Comparison of ENCODE assay signal across 28 mouse cellular contexts in the genomic region with DNA sequence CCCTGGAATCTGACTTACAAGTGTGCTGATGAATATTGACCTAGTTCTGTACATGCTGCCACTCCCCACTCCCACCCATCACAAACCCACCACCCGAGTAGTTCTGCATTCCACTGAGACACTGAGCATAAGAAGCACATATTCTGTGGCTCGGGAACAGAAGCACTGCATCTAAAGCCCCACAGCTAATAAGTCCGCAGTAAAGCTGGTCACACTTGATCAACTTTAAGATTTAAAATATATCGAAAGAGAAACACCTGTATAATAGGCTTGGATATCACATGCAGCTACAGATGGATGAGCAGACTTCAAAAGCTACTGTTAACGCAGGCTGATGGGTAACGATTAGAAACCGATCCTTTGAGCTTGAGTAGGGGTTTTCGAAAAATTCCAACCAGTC.
A peak's percentile ranks its signal among the peaks of the same experiment; 100 is the strongest.
DNase-seq lines count a peak whose midpoint lies in the region; ATAC-seq lines count a peak whose summit lies in the region.
"Had no signal": no experiment of that assay in that cellular context is flagged by ENCODE, and none has a peak within 500 bp of the region (broad histone marks: within the 10 kb centered on the region; RNA-seq: fewer than 3 reads in every experiment).

No protein-coding gene starts in this region.

- peak; percentile 28; the same call in 1 of the 2 replicates for ATAC-seq in kidney, embryonic 14.5 days (ENCODE audit: low FRiP score, low TSS enrichment)
- ATAC-seq in midbrain, embryonic 11.5 days (ENCODE audit: low FRiP score) = no peak
- ATAC-seq: forebrain, embryonic 14.5 days; forebrain, postnatal 0 days; Patski had no signal

- H3K27me3 ChIP-seq in kidney, embryonic 14.5 days (ENCODE audit: control insufficient read depth, insufficient read depth, low read length) = no peaks in the 10 kb centered on the region
- no peaks in the 10 kb centered on the region for H3K27me3 ChIP-seq in midbrain, embryonic 11.5 days (ENCODE audit: control insufficient read depth, insufficient read depth, low read length)
- H3K27me3 ChIP-seq in midbrain, embryonic 10.5 days (ENCODE audit: low read depth, poor library complexity, severe bottlenecking) = no peaks in the 10 kb centered on the region
- H3K27me3 ChIP-seq: CH12.LX; embryonic facial prominence, embryonic 12.5 days; embryonic facial prominence, embryonic 15.5 days; hindbrain, embryonic 13.5 days; Patski had no signal

- no peaks in the 10 kb centered on the region for H3K4me1 ChIP-seq in kidney, embryonic 14.5 days (ENCODE audit: control insufficient read depth, insufficient read depth, low read length)
- H3K4me1 ChIP-seq in midbrain, embryonic 11.5 days (ENCODE audit: control insufficient read depth, insufficient read depth, low read length) = no peaks in the 10 kb centered on the region; the same call in 1 of the 2 replicates
- H3K4me1 ChIP-seq in midbrain, embryonic 10.5 days = peaks cover 23% of the 10 kb centered on the region
- H3K4me1 ChIP-seq: embryonic facial prominence, embryonic 12.5 days; embryonic facial prominence, embryonic 15.5 days had no signal

- intact Hi-C loops in heart, postnatal 25 days (cut with DNase I) = no loop called here

- no peak overlapping the region for H3K9ac ChIP-seq in kidney, embryonic 14.5 days (ENCODE audit: low read depth, low read length)
- H3K9ac ChIP-seq in midbrain, embryonic 11.5 days (ENCODE audit: low read length) = no peak overlapping the region
- H3K9ac ChIP-seq: embryonic facial prominence, embryonic 12.5 days; embryonic facial prominence, embryonic 15.5 days; forebrain, postnatal 0 days; hindbrain, embryonic 13.5 days had no signal

- no peaks in the 10 kb centered on the region for H3K36me3 ChIP-seq in kidney, embryonic 14.5 days (ENCODE audit: control insufficient read depth, insufficient read depth, low read length)
- no peaks in the 10 kb centered on the region for H3K36me3 ChIP-seq in midbrain, embryonic 11.5 days (ENCODE audit: control insufficient read depth, insufficient read depth, low read length)
- no peaks in the 10 kb centered on the region for H3K36me3 ChIP-seq in midbrain, embryonic 10.5 days
- H3K36me3 ChIP-seq: embryonic facial prominence, embryonic 12.5 days; embryonic facial prominence, embryonic 15.5 days; G1E; hindbrain, embryonic 10.5 days; hindbrain, embryonic 13.5 days had no signal

- H3K4me2 ChIP-seq in kidney, embryonic 14.5 days (replicated peaks; ENCODE audit: low read depth, low read length) = no peak overlapping the region
- H3K4me2 ChIP-seq in midbrain, embryonic 11.5 days = no peak overlapping the region
- H3K4me2 ChIP-seq: embryonic facial prominence, embryonic 12.5 days; embryonic facial prominence, embryonic 15.5 days; heart, embryonic 11.5 days; hindbrain, embryonic 13.5 days had no signal

- DNase-seq in kidney, postnatal 36 days = no peak
- peak; percentile 57 for DNase-seq in midbrain, embryonic 11.5 days (ENCODE audit: low spot score, missing footprints)
- DNase-seq in midbrain, embryonic 10.5 days (ENCODE audit: low spot score) = no peak
- DNase-seq in A20 (ENCODE audit: low read depth, low spot score) = peak; percentile 50
- DNase-seq in retina, postnatal 1 day = peak; percentile 30
- no peak for DNase-seq in heart, postnatal 25 days (ENCODE audit: low spot score)
- DNase-seq: adrenal gland, postnatal 10 days; adrenal gland, postnatal 36 days; B cell, adult 2 months; cerebellum, adult 11 months; cerebellum, adult 2 months; cerebellum, adult 9-11 months; cerebellum, postnatal 25 days; forebrain, postnatal 0 days; gastrocnemius, adult 2 months; gastrocnemius, postnatal 14 days; heart, adult 11 months; heart, postnatal 36 days had no signal

- H3K4me3 ChIP-seq in kidney, embryonic 14.5 days (ENCODE audit: low read length) = no peak overlapping the region
- no peak overlapping the region for H3K4me3 ChIP-seq in midbrain, embryonic 11.5 days (ENCODE audit: low read depth, low read length)
- H3K4me3 ChIP-seq in midbrain, embryonic 10.5 days = no peak overlapping the region
- H3K4me3 ChIP-seq: embryonic facial prominence, embryonic 12.5 days; embryonic facial prominence, embryonic 15.5 days; gastrocnemius, adult 2 months; hindbrain, embryonic 10.5 days; hindbrain, embryonic 13.5 days had no signal

- H3K27ac ChIP-seq in kidney, embryonic 14.5 days (ENCODE audit: low read depth, low read length) = no peak overlapping the region
- H3K27ac ChIP-seq in midbrain, embryonic 11.5 days (ENCODE audit: low read depth, low read length) = no peak overlapping the region
- H3K27ac ChIP-seq in midbrain, embryonic 10.5 days (replicated peaks) = no peak overlapping the region
- H3K27ac ChIP-seq: embryonic facial prominence, embryonic 12.5 days; embryonic facial prominence, embryonic 15.5 days; gastrocnemius, adult 2 months; hindbrain, embryonic 10.5 days had no signal

- 47% methylated on average over 8 of the region's 8 CpGs for WGBS in kidney, embryonic 14.5 days
- WGBS in midbrain, embryonic 11.5 days = 85% methylated on average over 8 of the region's 8 CpGs
- WGBS in midbrain, embryonic 10.5 days = 87% methylated on average over 8 of the region's 8 CpGs

- no peaks in the 10 kb centered on the region for H3K9me3 ChIP-seq in kidney, embryonic 14.5 days (ENCODE audit: control insufficient read depth, low read length)
- H3K9me3 ChIP-seq in midbrain, embryonic 11.5 days (ENCODE audit: control insufficient read depth, low read length) = no peaks in the 10 kb centered on the region
- H3K9me3 ChIP-seq in midbrain, embryonic 10.5 days (replicated peaks) = peaks cover 4% of the 10 kb centered on the region; the same call in 1 of the 2 replicates
- H3K9me3 ChIP-seq: embryonic facial prominence, embryonic 12.5 days; embryonic facial prominence, embryonic 15.5 days; hindbrain, embryonic 10.5 days; hindbrain, embryonic 13.5 days had no signal

Comparison
In these comparisons a context has a peak if more than half of its experiments do, and no peak if none do; other contexts are left out.
1. DNase-seq: peak in midbrain, embryonic 11.5 days (single experiment), A20 (single experiment) and retina, postnatal 1 day (single experiment); none in kidney, postnatal 36 days (0 of 2), midbrain, embryonic 10.5 days (single experiment) and heart, postnatal 25 days (single experiment).